Mouse (Mus musculus) testis, adult 2 months (tissue): Measurements from ENCODE around the gene Lmtk2.

Experiments
- CTCF ChIP-seq: fragments of 200-500 bp; IDR thresholded peaks from 2 replicates; pipeline ENCODE4 v1.5.1; 2012; ENCODE audit warnings: low read depth, mild to moderate bottlenecking, inconsistent platforms, low read length, moderate library complexity; ENCODE audit not compliant: control insufficient read depth, insufficient read depth, insufficient replicate concordance
- POLR2A ChIP-seq: fragments of 200-500 bp; IDR thresholded peaks from 2 replicates; pipeline ENCODE4 v1.6.1; 2012; ENCODE audit warnings: low read depth, mild to moderate bottlenecking, inconsistent platforms, low read length, moderate library complexity; ENCODE audit not compliant: control insufficient read depth

GRCm38 (mm10) chr5:144054340-144054739 is 45.9 kb upstream of the Lmtk2 start:
- no peak for TF ChIP-seq POLR2A
- TF ChIP-seq CTCF = no peak
